Mouse (Mus musculus) midbrain, postnatal 0 days (tissue): ENCODE measurements at regions not wholly inside any gene's neighbourhood (a gene's known extent, or its start where the extent isn't known, plus 50 kb on each side); places are given as distances from the start of the nearest gene placed in this dataset.

Experiments
- ATAC-seq: fragments of 200-750 bp; cut with Nextera tagmentation; 2 replicates; pipeline ENCODE4 v1.8.0; 2017; ENCODE audit warnings: moderate number of reproducible peaks, mild to moderate bottlenecking, moderate TSS enrichment, moderate library complexity; ENCODE audit not compliant: low FRiP score
- DNase-seq: peaks from one replicate; pipeline ENCODE4 v3.0.0-alpha.2; 2015; ENCODE audit warnings: low spot score
- H3K27ac ChIP-seq: fragments of 300-500 bp; sonication (generic); 2 replicates; pipeline ENCODE4 v1.5.1; 2014; ENCODE audit warnings: low read depth, mild to moderate bottlenecking, low read length, mixed read lengths
- H3K27me3 ChIP-seq: fragments of 300-500 bp; sonication (generic); 2 replicates; pipeline ENCODE4 v1.6.1; 2014; ENCODE audit warnings: low read length, control low read depth, mixed read lengths; ENCODE audit not compliant: insufficient read depth
- H3K36me3 ChIP-seq: fragments of 300-500 bp; sonication (generic); 2 replicates; pipeline ENCODE4 v1.6.1; 2014; ENCODE audit warnings: low read length, control low read depth, mixed read lengths; ENCODE audit not compliant: insufficient read depth
- H3K4me1 ChIP-seq: fragments of 300-500 bp; sonication (generic); 2 replicates; pipeline ENCODE4 v1.6.1; 2014; ENCODE audit warnings: mild to moderate bottlenecking, control low read depth, antibody characterized with exemption, low read length, mixed read lengths; ENCODE audit not compliant: insufficient read depth
- H3K4me2 ChIP-seq: fragments of 300-500 bp; sonication (generic); 2 replicates; pipeline ENCODE4 v1.6.1; 2014; ENCODE audit warnings: low read depth, mild to moderate bottlenecking, low read length, mixed read lengths; ENCODE audit not compliant: poor library complexity, severe bottlenecking
- H3K4me3 ChIP-seq: fragments of 300-500 bp; sonication (generic); 2 replicates; pipeline ENCODE4 v1.5.1; 2014; ENCODE audit warnings: low read depth, mild to moderate bottlenecking, low read length, moderate library complexity
- H3K9ac ChIP-seq: fragments of 300-500 bp; sonication (generic); replicated peaks from 2 replicates; pipeline ENCODE4 v1.6.1; 2014; ENCODE audit warnings: mild to moderate bottlenecking, low read length, moderate library complexity, mixed read lengths; ENCODE audit not compliant: poor library complexity, severe bottlenecking
- H3K9me3 ChIP-seq: fragments of 300-500 bp; sonication (generic); 2 replicates; pipeline ENCODE4 v1.6.1; 2016; ENCODE audit warnings: low read length, control low read depth
- CTCF ChIP-seq: IDR thresholded peaks from 2 replicates; pipeline ENCODE4 v1.5.1; 2016; ENCODE audit warnings: antibody characterized with exemption, mild to moderate bottlenecking
- WGBS: fragments of 180-500 bp; shearing (Covaris S2); extraction: QIAGEN DNeasy Blood & Tissue Kit; methylation state at CpG from one replicate; pipeline ENCODE4 v1.1.7; 2014; 5-methylcytosine and 5-hydroxymethylcytosine counted together

DNA sequence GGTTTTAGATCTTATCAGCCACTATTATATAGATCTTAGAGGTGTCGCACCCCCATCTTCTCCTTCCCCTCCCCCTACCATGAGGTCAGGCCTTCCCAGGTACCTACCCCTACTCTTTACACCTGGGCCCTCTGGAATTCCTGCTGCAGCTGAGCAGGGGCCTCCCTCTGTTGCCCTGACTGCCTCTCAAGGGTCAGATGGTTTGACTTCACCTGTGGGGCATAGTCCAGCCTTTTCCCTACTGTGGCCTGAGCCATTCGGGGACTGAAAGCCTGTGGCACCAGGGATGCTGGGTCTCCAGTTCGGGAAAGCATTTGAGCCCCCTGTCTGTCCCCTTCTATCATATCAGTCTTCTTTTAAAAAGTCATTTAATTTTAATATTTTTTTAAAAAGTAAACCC is 196.4 kb downstream of the Gadd45g start:
- no peak overlapping the region for H3K4me3 ChIP-seq
- no peak for ATAC-seq

DNA sequence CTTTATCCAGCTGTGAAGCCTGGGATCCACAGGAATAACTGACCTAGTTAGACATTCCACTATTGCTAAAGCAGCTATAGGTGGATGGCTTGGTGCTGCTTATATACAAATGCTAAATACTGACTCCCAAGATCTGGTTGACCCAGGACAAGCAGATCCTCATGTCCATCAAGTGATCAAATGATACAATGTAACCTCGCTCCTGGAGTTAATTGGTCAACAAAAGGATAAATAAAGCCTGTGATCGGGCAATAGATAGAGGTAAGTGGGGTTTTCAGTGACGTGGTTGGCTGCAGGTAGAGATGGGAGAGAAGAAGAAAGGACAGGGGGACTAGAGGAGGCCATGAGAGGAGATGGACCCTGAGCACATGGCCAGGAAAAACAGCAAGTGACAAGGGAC is 197.4 kb downstream of the Gadd45g start:
- no peak overlapping the region for H3K9ac ChIP-seq
- no peak overlapping the region for H3K4me3 ChIP-seq
- WGBS, result 86% methylated on average over 3 of the region's 3 CpGs
- H3K9me3 ChIP-seq, result no peaks in the 10 kb centered on the region
- no peak overlapping the region for H3K27ac ChIP-seq
- peaks cover 11% of the 10 kb centered on the region; the same call in 1 of the 2 replicates for H3K4me1 ChIP-seq
- DNase-seq (no peak), ATAC-seq (no peak)
- no peak for TF ChIP-seq CTCF
- no peak overlapping the region for H3K4me2 ChIP-seq
- H3K27me3 ChIP-seq, result no peaks in the 10 kb centered on the region
- H3K36me3 ChIP-seq, result no peaks in the 10 kb centered on the region

More for the DNA sequence above, 196.4 kb downstream of the Gadd45g start:
- 96% methylated on average over 3 of the region's 3 CpGs for WGBS
- no peaks in the 10 kb centered on the region for H3K27me3 ChIP-seq
- no peaks in the 10 kb centered on the region for H3K9me3 ChIP-seq
- peaks cover 4% of the 10 kb centered on the region; the same call in 1 of the 2 replicates for H3K4me1 ChIP-seq
- H3K36me3 ChIP-seq, result no peaks in the 10 kb centered on the region
- H3K4me2 ChIP-seq, result no peak overlapping the region
- TF ChIP-seq CTCF, result no peak
- H3K9ac ChIP-seq, result no peak overlapping the region
- no peak overlapping the region for H3K27ac ChIP-seq
- no peak for DNase-seq

DNA sequence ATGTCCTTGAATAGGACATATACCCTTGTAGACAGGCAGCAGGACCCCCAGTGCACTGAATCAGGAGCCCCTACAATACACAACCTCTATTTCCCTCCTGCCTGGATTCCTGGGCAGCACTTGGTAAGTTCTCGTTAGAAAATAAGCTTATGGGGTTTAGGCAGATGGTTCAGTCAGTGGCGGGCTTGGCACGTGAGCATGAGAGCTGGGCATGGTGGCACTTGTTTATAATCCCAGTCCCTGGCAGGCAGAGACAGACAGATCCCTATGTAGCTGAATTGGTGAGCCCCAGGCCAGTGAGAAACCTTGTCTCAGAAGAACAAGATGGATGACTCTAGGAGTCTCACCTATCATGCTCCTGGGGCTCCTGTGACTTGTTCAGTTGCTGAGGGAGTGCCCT is 198.9 kb downstream of the Gadd45g start:
- Histone ChIP-seq H3K4me3 (no peak overlapping the region), H3K4me1 (peaks cover 11% of the 10 kb centered on the region; the same call in 1 of the 2 replicates), H3K4me2 (no peak overlapping the region), H3K9me3 (no peaks in the 10 kb centered on the region), H3K27me3 (no peaks in the 10 kb centered on the region), H3K9ac (no peak overlapping the region), H3K36me3 (no peaks in the 10 kb centered on the region), H3K27ac (no peak overlapping the region)
- DNase-seq (no peak), ATAC-seq (no peak)
- no peak for TF ChIP-seq CTCF
- WGBS, result 53% methylated on average over 3 of the region's 3 CpGs

DNA sequence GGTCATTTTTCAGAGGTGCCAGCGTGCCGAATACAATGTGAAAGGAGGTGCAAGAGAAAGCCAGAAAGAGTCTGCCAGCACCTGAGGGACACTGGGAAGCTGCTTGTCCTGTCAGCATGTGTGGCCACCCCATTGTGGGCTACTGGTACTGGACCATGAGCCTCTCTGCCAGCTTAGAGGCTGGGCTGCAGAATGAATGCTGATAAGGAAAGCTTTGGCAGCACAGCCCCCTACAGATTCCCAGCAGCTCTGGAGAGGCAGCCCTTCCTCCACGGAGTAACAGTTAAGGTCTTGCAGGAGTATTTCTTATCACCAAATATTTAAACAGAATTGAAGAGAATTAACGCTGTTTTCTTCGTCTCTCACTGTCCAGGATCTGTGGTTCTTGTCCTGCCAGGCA is 199.5 kb downstream of the Gadd45g start:
- 38% methylated on average over 5 of the region's 5 CpGs for WGBS
- DNase-seq (peak; percentile 68), ATAC-seq (peak; percentile 54)
- no peaks in the 10 kb centered on the region for H3K27me3 ChIP-seq
- H3K4me3 ChIP-seq, result no peak overlapping the region
- H3K9me3 ChIP-seq, result no peaks in the 10 kb centered on the region
- H3K36me3 ChIP-seq, result no peaks in the 10 kb centered on the region
- H3K4me2 ChIP-seq, result no peak overlapping the region
- 0 out of 2 replicates have a peak overlapping the region, but pooled peaks have one; percentile 12 for H3K27ac ChIP-seq
- TF ChIP-seq CTCF, result no peak
- H3K9ac ChIP-seq, result no peak overlapping the region
- H3K4me1 ChIP-seq, result peaks cover 11% of the 10 kb centered on the region; the same call in 1 of the 2 replicates

GRCm38 (mm10) chr13:52046700-52047099 is 200.2 kb downstream of the Gadd45g start:
- Histone ChIP-seq H3K27ac (no peak overlapping the region; the same call in 1 of the 2 replicates), H3K4me2 (no peak overlapping the region), H3K9ac (no peak overlapping the region), H3K27me3 (no peaks in the 10 kb centered on the region), H3K4me3 (no peak overlapping the region), H3K9me3 (no peaks in the 10 kb centered on the region), H3K36me3 (no peaks in the 10 kb centered on the region), H3K4me1 (peaks cover 11% of the 10 kb centered on the region; the same call in 1 of the 2 replicates)
- ATAC-seq, result no peak
- DNase-seq, result peak; percentile 55
- WGBS, result 52% methylated on average over 11 of the region's 11 CpGs
- TF ChIP-seq CTCF, result no peak

GRCm38 (mm10) chr13:52047937-52048336 is 201.5 kb downstream of the Gadd45g start:
- no peak for ATAC-seq
- no peak overlapping the region for H3K4me3 ChIP-seq
- H3K4me1 ChIP-seq, result peaks cover 8% of the 10 kb centered on the region; the same call in 1 of the 2 replicates
- H3K9ac ChIP-seq, result no peak overlapping the region
- no peak for TF ChIP-seq CTCF
- 56% methylated on average over 6 of the region's 6 CpGs for WGBS
- H3K36me3 ChIP-seq, result no peaks in the 10 kb centered on the region
- H3K9me3 ChIP-seq, result no peaks in the 10 kb centered on the region
- H3K27me3 ChIP-seq, result no peaks in the 10 kb centered on the region
- peak overlapping the region; percentile 55 for H3K27ac ChIP-seq
- peak; percentile 60 for DNase-seq
- H3K4me2 ChIP-seq, result no peak overlapping the region
